In the genomic region with DNA sequence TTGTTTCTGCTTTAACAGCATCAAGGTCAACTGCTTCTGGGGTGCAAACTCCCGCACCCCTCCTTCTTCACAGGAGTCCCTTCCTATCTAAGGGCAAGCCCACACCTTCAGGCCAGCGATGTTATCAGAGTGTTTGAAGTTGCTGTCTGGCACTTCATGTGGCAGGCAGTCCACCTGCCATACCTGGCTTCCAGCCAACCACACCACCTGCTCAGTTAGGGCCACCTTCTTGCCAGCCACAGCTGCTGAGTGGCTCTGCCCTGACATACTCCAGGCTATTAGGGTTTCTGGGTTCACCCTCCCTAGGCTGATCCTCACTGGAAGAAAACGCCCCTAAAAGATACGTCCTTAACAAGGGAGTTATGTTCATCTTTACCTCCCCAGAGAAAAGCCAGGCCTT, we compare ENCODE assay signal across 12 mouse cellular contexts.
DNase-seq lines count a peak whose midpoint lies in the region; ATAC-seq and TF ChIP-seq lines count a peak whose summit lies in the region.
"Had no signal": no experiment of that assay in that cellular context is flagged by ENCODE, and none has a peak within 500 bp of the region (broad histone marks: within the 10 kb centered on the region; RNA-seq: fewer than 3 reads in every experiment).

No protein-coding gene starts in this region.

- peak; percentile 35 for DNase-seq in gastrocnemius, adult 2 months
- no peak for DNase-seq in gastrocnemius, postnatal 4 days (ENCODE audit: low spot score in 2 of 2)
- DNase-seq in lung, postnatal 10 days, result no peak
- DNase-seq in cerebellum, postnatal 14 days, result peak; percentile 91 to 93
- no peak for DNase-seq in ovary, adult 18-20 months (ENCODE audit: low spot score)
- DNase-seq in layer of hippocampus, adult 11-12 months (ENCODE audit: low spot score), result no peak
- DNase-seq: right cerebral cortex, postnatal 4 days; thymus, adult 18-20 months had no signal

- no peak overlapping the region for H3K9ac ChIP-seq in lung, embryonic 15.5 days
- no peak overlapping the region for H3K9ac ChIP-seq in stomach, embryonic 15.5 days
- H3K9ac ChIP-seq: liver, embryonic 15.5 days; midbrain, embryonic 15.5 days had no signal

- H3K4me1 ChIP-seq in lung, embryonic 15.5 days, result peaks cover 8% of the 10 kb centered on the region; the same call in 1 of the 2 replicates
- H3K4me1 ChIP-seq in stomach, embryonic 15.5 days, result peaks cover 8% of the 10 kb centered on the region; the same call in 1 of the 2 replicates
- H3K4me1 ChIP-seq: liver, embryonic 15.5 days; midbrain, embryonic 15.5 days had no signal

- no peak overlapping the region for H3K27ac ChIP-seq in gastrocnemius, adult 2 months
- H3K27ac ChIP-seq in lung, embryonic 15.5 days, result no peak overlapping the region
- H3K27ac ChIP-seq in stomach, embryonic 15.5 days, result no peak overlapping the region
- H3K27ac ChIP-seq: liver, embryonic 15.5 days; midbrain, embryonic 15.5 days had no signal

- H3K9me3 ChIP-seq in lung, embryonic 15.5 days, result no peaks in the 10 kb centered on the region
- H3K9me3 ChIP-seq in stomach, embryonic 15.5 days, result no peaks in the 10 kb centered on the region
- H3K9me3 ChIP-seq: liver, embryonic 15.5 days; midbrain, embryonic 15.5 days had no signal

- TF ChIP-seq CTCF in gastrocnemius, adult 2 months (IDR thresholded peaks at IDR 0.05), result no peak

- no peak overlapping the region for H3K4me2 ChIP-seq in lung, embryonic 15.5 days
- H3K4me2 ChIP-seq in stomach, embryonic 15.5 days, result no peak overlapping the region
- H3K4me2 ChIP-seq: liver, embryonic 15.5 days; midbrain, embryonic 15.5 days had no signal

- no peaks in the 10 kb centered on the region for H3K27me3 ChIP-seq in lung, embryonic 15.5 days
- H3K27me3 ChIP-seq in stomach, embryonic 15.5 days (replicated peaks), result no peaks in the 10 kb centered on the region
- H3K27me3 ChIP-seq: liver, embryonic 15.5 days; midbrain, embryonic 15.5 days had no signal

- H3K4me3 ChIP-seq in gastrocnemius, adult 2 months, result no peak overlapping the region
- H3K4me3 ChIP-seq in lung, embryonic 15.5 days, result no peak overlapping the region
- no peak overlapping the region for H3K4me3 ChIP-seq in stomach, embryonic 15.5 days (replicated peaks)
- H3K4me3 ChIP-seq: liver, embryonic 15.5 days; midbrain, embryonic 15.5 days had no signal

- ATAC-seq in lung, embryonic 15.5 days (ENCODE audit: borderline replicate concordance, extremely low read depth, low FRiP score, low TSS enrichment), result peak; percentile 25; the same call in 1 of the 2 replicates
- ATAC-seq in stomach, embryonic 15.5 days (ENCODE audit: insufficient read depth, low FRiP score, low read depth), result peak; percentile 20; the same call in 1 of the 2 replicates
- ATAC-seq: midbrain, embryonic 15.5 days had no signal

- intact Hi-C loops in gastrocnemius, adult 2 months (cut with DNase I), result no loop called here

- WGBS in lung, embryonic 15.5 days, result 43% methylated on average over 4 of the region's 4 CpGs
- 50% methylated on average over 4 of the region's 4 CpGs for WGBS in stomach, embryonic 15.5 days

- H3K36me3 ChIP-seq in lung, embryonic 15.5 days, result no peaks in the 10 kb centered on the region
- H3K36me3 ChIP-seq in stomach, embryonic 15.5 days, result no peaks in the 10 kb centered on the region
- H3K36me3 ChIP-seq: liver, embryonic 15.5 days; midbrain, embryonic 15.5 days had no signal

Comparison
In these comparisons a context has a peak if more than half of its experiments do, and no peak if none do; other contexts are left out.
1. DNase-seq: peak in gastrocnemius, adult 2 months (single experiment) and cerebellum, postnatal 14 days (2 of 2); none in gastrocnemius, postnatal 4 days (0 of 2), lung, postnatal 10 days (single experiment), ovary, adult 18-20 months (single experiment) and layer of hippocampus, adult 11-12 months (single experiment).